Mouse (Mus musculus): ENCODE results near the gene Nt5c. TPM values are rescaled to one million over a fixed set of nuclear protein-coding genes. Genes with fewer than 3 reads are reported as not detected.
"Not testable (repeated sequence)": the region's sequence is repeated elsewhere in the genome, so short reads cannot be mapped to it uniquely, and the experiment has no call there.

Nt5c gene
- total RNA-seq, 1 experiment, result 50.5 TPM

DNA sequence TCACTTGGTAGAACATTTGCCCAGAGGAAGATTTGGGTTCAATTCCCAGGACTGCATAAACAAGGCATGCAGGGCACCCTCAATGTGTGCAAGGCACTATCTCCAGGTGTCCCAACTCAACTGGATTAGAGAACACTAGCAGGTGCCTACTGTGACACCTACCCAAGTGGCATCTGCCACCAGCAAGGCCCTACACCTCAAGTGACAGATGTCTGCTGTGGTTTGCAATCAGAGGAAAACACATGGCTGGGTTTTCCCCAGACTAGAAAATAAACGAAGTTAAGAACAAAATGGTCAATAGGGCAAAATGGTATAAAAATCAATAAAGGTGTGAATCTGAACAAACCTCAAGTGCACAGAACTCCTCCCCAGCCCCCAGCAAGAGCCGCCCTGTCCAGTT is 16.4 kb upstream of the Nt5c start:
- Histone ChIP-seq H3K27ac (ENCODE audit: insufficient read depth, low read depth, low read length, poor library complexity, severe bottlenecking) (no peak overlapping the region), H3K4me1 (ENCODE audit: control insufficient read depth in 2 of 2, insufficient read depth in 2 of 2, low read length in 2 of 2, poor library complexity in 1 of 2) (peaks cover 12 to 30% of the 10 kb centered on the region in 2 experiments; a peak in 3 of 4 replicates), H3K9ac (ENCODE audit: insufficient read depth, low read depth, low read length, poor library complexity, severe bottlenecking) (no peak overlapping the region), H3K9me3 (ENCODE audit: control insufficient read depth, insufficient read depth, low read depth, low read length) (no peaks in the 10 kb centered on the region), H3K36me3 (ENCODE audit: control insufficient read depth, insufficient read depth, low read length, poor library complexity, severe bottlenecking) (peaks cover 8% of the 10 kb centered on the region; the same call in 1 of the 2 replicates), H3K4me3 (ENCODE audit: insufficient read depth in 1 of 2, low read depth in 1 of 2, low read length in 2 of 2, poor library complexity in 1 of 2, severe bottlenecking in 1 of 2) (no peak overlapping the region)
- in situ Hi-C loops (cut with MboI; ENCODE audit: low sequenced_read_pairs in 2 of 2, unreplicated experiment in 2 of 2), result no loop called here
- TF ChIP-seq ZC3H11A (IDR thresholded peaks at IDR 0.05; ENCODE audit: borderline replicate concordance, low read depth, low read length) (no peak), HCFC1 (IDR thresholded peaks at IDR 0.05; ENCODE audit: borderline replicate concordance, insufficient read depth, low read length) (no peak), CHD2 (IDR thresholded peaks at IDR 0.05; ENCODE audit: low read depth, low read length) (no peak), ZNF384 (IDR thresholded peaks at IDR 0.05; ENCODE audit: low read depth, low read length) (no peak), MAFK (IDR thresholded peaks at IDR 0.05; ENCODE audit: insufficient read depth, low read depth, low read length) (no peak)
- DNase-seq (ENCODE audit: low read depth, low spot score), result no peak

DNA sequence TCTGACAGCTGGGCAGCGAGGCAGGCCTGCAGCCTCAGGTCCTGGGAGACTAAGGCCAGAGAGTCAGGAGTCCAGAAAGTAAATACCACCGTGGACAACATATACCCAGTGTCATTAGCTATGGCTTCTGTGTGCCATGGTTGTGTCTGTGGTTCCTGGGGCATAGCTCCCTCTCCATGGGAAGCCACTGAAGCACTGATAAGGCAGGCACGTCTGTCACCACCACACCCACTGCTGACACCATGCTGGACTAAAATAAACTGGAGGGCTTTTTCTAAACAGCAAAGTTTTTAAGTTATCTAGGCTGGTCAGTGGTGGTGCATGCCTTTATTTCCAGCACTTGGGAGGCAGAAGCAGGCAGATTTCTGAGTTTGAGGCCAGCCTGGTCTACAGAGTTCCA is 14.9 kb upstream of the Nt5c start:
- H3K9me3 ChIP-seq (ENCODE audit: control insufficient read depth, insufficient read depth, low read depth, low read length), result no peaks in the 10 kb centered on the region
- no peak overlapping the region for H3K27ac ChIP-seq (ENCODE audit: insufficient read depth, low read depth, low read length, poor library complexity, severe bottlenecking)
- H3K36me3 ChIP-seq (ENCODE audit: control insufficient read depth, insufficient read depth, low read length, poor library complexity, severe bottlenecking), result peaks cover 13% of the 10 kb centered on the region; the same call in 1 of the 2 replicates
- peaks cover 10 to 27% of the 10 kb centered on the region in 2 experiments; a peak in 3 of 4 replicates for H3K4me1 ChIP-seq (ENCODE audit: control insufficient read depth in 2 of 2, insufficient read depth in 2 of 2, low read length in 2 of 2, poor library complexity in 1 of 2)
- DNase-seq (ENCODE audit: low read depth, low spot score), result no peak
- TF ChIP-seq ZC3H11A (IDR thresholded peaks at IDR 0.05; ENCODE audit: borderline replicate concordance, low read depth, low read length) (no peak), HCFC1 (IDR thresholded peaks at IDR 0.05; ENCODE audit: borderline replicate concordance, insufficient read depth, low read length) (no peak), CHD2 (IDR thresholded peaks at IDR 0.05; ENCODE audit: low read depth, low read length) (no peak), ZNF384 (IDR thresholded peaks at IDR 0.05; ENCODE audit: low read depth, low read length) (no peak), MAFK (IDR thresholded peaks at IDR 0.05; ENCODE audit: insufficient read depth, low read depth, low read length) (no peak)
- H3K4me3 ChIP-seq (ENCODE audit: insufficient read depth in 1 of 2, low read depth in 1 of 2, low read length in 2 of 2, poor library complexity in 1 of 2, severe bottlenecking in 1 of 2), result no peak overlapping the region
- no peak overlapping the region for H3K9ac ChIP-seq (ENCODE audit: insufficient read depth, low read depth, low read length, poor library complexity, severe bottlenecking)
- in situ Hi-C loops (cut with MboI; ENCODE audit: low sequenced_read_pairs in 2 of 2, unreplicated experiment in 2 of 2), result no loop called here

DNA sequence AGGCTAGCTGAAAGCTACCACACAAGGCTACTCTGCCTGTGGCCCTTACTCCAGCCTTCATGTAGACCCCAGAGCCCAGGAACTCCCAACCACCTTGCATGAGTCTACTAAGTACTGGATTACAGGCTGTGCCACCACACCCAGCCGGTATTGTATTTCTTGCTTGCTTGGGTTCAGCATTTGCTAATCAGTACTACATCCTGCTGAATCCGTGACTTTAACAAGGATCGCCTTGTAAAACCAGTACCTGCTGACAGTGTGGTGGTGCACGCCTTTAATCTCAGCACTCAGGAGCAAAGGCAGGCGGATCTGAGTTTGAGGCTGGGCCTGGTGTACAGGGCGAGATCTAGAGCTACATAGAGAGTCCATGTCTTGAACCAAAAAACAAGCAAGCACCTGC is 11.0 kb upstream of the Nt5c start:
- Histone ChIP-seq H3K4me1 (ENCODE audit: control insufficient read depth in 2 of 2, insufficient read depth in 2 of 2, low read length in 2 of 2, poor library complexity in 1 of 2) (peaks cover 1 to 13% of the 10 kb centered on the region in 2 experiments; a peak in 3 of 4 replicates), H3K4me3 (ENCODE audit: insufficient read depth in 1 of 2, low read depth in 1 of 2, low read length in 2 of 2, poor library complexity in 1 of 2, severe bottlenecking in 1 of 2) (no peak overlapping the region), H3K36me3 (ENCODE audit: control insufficient read depth, insufficient read depth, low read length, poor library complexity, severe bottlenecking) (peaks cover 27% of the 10 kb centered on the region), H3K9ac (ENCODE audit: insufficient read depth, low read depth, low read length, poor library complexity, severe bottlenecking) (no peak overlapping the region), H3K27ac (ENCODE audit: insufficient read depth, low read depth, low read length, poor library complexity, severe bottlenecking) (no peak overlapping the region), H3K9me3 (ENCODE audit: control insufficient read depth, insufficient read depth, low read depth, low read length) (no peaks in the 10 kb centered on the region)
- in situ Hi-C loops (cut with MboI; ENCODE audit: low sequenced_read_pairs in 2 of 2, unreplicated experiment in 2 of 2), result no loop called here
- no peak for TF ChIP-seq ZC3H11A (IDR thresholded peaks at IDR 0.05; ENCODE audit: borderline replicate concordance, low read depth, low read length)
- TF ChIP-seq CHD2 (IDR thresholded peaks at IDR 0.05; ENCODE audit: low read depth, low read length), result no peak
- no peak for TF ChIP-seq HCFC1 (IDR thresholded peaks at IDR 0.05; ENCODE audit: borderline replicate concordance, insufficient read depth, low read length)
- no peak for TF ChIP-seq MAFK (IDR thresholded peaks at IDR 0.05; ENCODE audit: insufficient read depth, low read depth, low read length)
- DNase-seq (ENCODE audit: low read depth, low spot score), result no peak

DNA sequence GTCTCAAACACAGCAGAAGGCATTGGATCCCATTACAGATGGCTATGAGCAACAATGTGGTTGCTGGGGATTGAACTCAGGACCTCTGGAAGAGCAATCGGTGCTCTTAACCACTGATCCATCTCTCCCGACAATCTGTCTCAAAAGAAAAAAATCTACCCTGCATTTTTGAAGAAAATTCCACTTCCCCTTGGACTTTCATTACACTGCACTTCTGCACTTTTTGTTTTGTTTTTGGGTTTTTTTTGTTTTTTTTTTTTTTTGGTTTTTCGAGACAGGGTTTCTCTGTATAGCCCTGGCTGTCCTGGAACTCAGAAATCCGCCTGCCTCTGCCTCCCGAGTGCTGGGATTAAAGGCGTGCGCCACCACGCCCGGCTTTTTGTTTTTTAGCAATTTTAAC is 4.9 kb upstream of the Nt5c start:
- in situ Hi-C loops (cut with MboI; ENCODE audit: low sequenced_read_pairs in 2 of 2, unreplicated experiment in 2 of 2); H3K4me1 ChIP-seq (ENCODE audit: control insufficient read depth in 2 of 2, insufficient read depth in 2 of 2, low read length in 2 of 2, poor library complexity in 1 of 2); H3K4me3 ChIP-seq (ENCODE audit: insufficient read depth in 1 of 2, low read depth in 1 of 2, low read length in 2 of 2, poor library complexity in 1 of 2, severe bottlenecking in 1 of 2); H3K27ac ChIP-seq (ENCODE audit: insufficient read depth, low read depth, low read length, poor library complexity, severe bottlenecking); H3K9me3 ChIP-seq (ENCODE audit: control insufficient read depth, insufficient read depth, low read depth, low read length); DNase-seq (ENCODE audit: low read depth, low spot score); H3K9ac ChIP-seq (ENCODE audit: insufficient read depth, low read depth, low read length, poor library complexity, severe bottlenecking): not testable (repeated sequence)
- TF ChIP-seq ZNF384 (IDR thresholded peaks at IDR 0.05; ENCODE audit: low read depth, low read length), result peak; percentile 55
- peaks cover 25% of the 10 kb centered on the region for H3K36me3 ChIP-seq (ENCODE audit: control insufficient read depth, insufficient read depth, low read length, poor library complexity, severe bottlenecking)

DNA sequence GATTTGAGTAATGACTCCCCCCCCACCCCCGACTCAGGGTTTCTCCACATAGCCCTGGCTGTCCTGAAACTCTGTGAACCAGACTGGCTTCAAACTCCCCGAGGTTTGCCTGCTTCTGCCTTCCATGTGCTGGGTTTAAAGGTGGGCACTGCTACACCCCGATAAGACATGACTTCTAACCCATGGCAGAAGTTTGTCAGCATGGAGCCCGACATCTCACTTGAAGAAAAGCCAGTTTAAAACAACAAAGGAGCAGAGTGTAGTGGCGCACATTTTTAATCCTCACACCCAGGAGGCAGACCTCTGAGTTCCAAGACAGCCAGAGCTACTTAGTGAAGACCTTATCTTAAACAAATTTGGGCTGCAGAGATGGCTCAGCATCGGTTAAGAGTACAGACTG is 725 bp upstream of the Nt5c start:
- H3K9ac ChIP-seq (ENCODE audit: insufficient read depth, low read depth, low read length, poor library complexity, severe bottlenecking), result no peak overlapping the region
- peaks cover 13% of the 10 kb centered on the region for H3K36me3 ChIP-seq (ENCODE audit: control insufficient read depth, insufficient read depth, low read length, poor library complexity, severe bottlenecking)
- no peak overlapping the region for H3K27ac ChIP-seq (ENCODE audit: insufficient read depth, low read depth, low read length, poor library complexity, severe bottlenecking)
- TF ChIP-seq CHD2 (IDR thresholded peaks at IDR 0.05; ENCODE audit: low read depth, low read length) (no peak), HCFC1 (IDR thresholded peaks at IDR 0.05; ENCODE audit: borderline replicate concordance, insufficient read depth, low read length) (no peak), ZC3H11A (IDR thresholded peaks at IDR 0.05; ENCODE audit: borderline replicate concordance, low read depth, low read length) (no peak), MAFK (IDR thresholded peaks at IDR 0.05; ENCODE audit: insufficient read depth, low read depth, low read length) (no peak), ZNF384 (IDR thresholded peaks at IDR 0.05; ENCODE audit: low read depth, low read length) (no peak)
- in situ Hi-C loops (cut with MboI; ENCODE audit: low sequenced_read_pairs in 2 of 2, unreplicated experiment in 2 of 2), result no loop called here
- H3K4me3 ChIP-seq (ENCODE audit: insufficient read depth in 1 of 2, low read depth in 1 of 2, low read length in 2 of 2, poor library complexity in 1 of 2, severe bottlenecking in 1 of 2), result peak overlapping the region in 1 of 2 experiments; percentile 81; a peak in 1 of 4 replicates
- DNase-seq (ENCODE audit: low read depth, low spot score), result no peak
- no peaks in the 10 kb centered on the region for H3K9me3 ChIP-seq (ENCODE audit: control insufficient read depth, insufficient read depth, low read depth, low read length)
- peaks cover 0 to 8% of the 10 kb centered on the region in 2 experiments; a peak in 2 of 4 replicates for H3K4me1 ChIP-seq (ENCODE audit: control insufficient read depth in 2 of 2, insufficient read depth in 2 of 2, low read length in 2 of 2, poor library complexity in 1 of 2)

All from ES-E14 (cell line).